Mouse (Mus musculus) embryonic facial prominence, embryonic 11.5 days (tissue): ENCODE measurements around the gene Nipal3. TPM values are rescaled to one million over a fixed set of nuclear protein-coding genes. Genes with fewer than 3 reads are reported as not detected.

ENCODE experiments used
- ATAC-seq: fragments of 200-750 bp; cut with Nextera tagmentation; replicated peaks from 2 replicates; pipeline ENCODE4 v1.8.0; 2017; ENCODE audit warnings: low read depth; ENCODE audit not compliant: insufficient number of reproducible peaks, low FRiP score, low TSS enrichment
- DNase-seq: peaks from one replicate; pipeline ENCODE4 v3.0.0-alpha.2; 2015; ENCODE audit warnings: low spot score
- H3K27ac ChIP-seq: fragments of 300-500 bp; sonication (generic); replicated peaks from 2 replicates; pipeline ENCODE4 v1.5.1; 2014; ENCODE audit warnings: mild to moderate bottlenecking, low read depth, low read length, control low read depth
- H3K27me3 ChIP-seq: fragments of 300-500 bp; sonication (generic); 2 replicates; pipeline ENCODE4 v1.6.1; 2014; ENCODE audit warnings: mild to moderate bottlenecking, low read length, moderate library complexity, mixed read lengths; ENCODE audit not compliant: control insufficient read depth, insufficient read depth
- H3K36me3 ChIP-seq: fragments of 300-500 bp; sonication (generic); replicated peaks from 2 replicates; pipeline ENCODE4 v1.6.1; 2014; ENCODE audit warnings: low read depth, mild to moderate bottlenecking, low read length, moderate library complexity, mixed read lengths; ENCODE audit not compliant: control insufficient read depth, insufficient read depth
- H3K4me1 ChIP-seq: fragments of 300-500 bp; sonication (generic); 2 replicates; pipeline ENCODE4 v1.6.1; 2014; ENCODE audit warnings: low read length, mixed read lengths; ENCODE audit not compliant: control insufficient read depth, insufficient read depth
- H3K4me2 ChIP-seq: fragments of 300-500 bp; sonication (generic); 2 replicates; pipeline ENCODE4 v1.6.1; 2014; ENCODE audit warnings: low read depth, mild to moderate bottlenecking, control low read depth, low read length, moderate library complexity
- H3K4me3 ChIP-seq: fragments of 300-500 bp; sonication (generic); 2 replicates; pipeline ENCODE4 v1.5.1; 2014; ENCODE audit warnings: low read depth, low read length, control low read depth
- H3K9ac ChIP-seq: fragments of 300-500 bp; sonication (generic); replicated peaks from 2 replicates; pipeline ENCODE4 v1.6.1; 2014; ENCODE audit warnings: mild to moderate bottlenecking, control low read depth, low read length
- H3K9me3 ChIP-seq: fragments of 300-500 bp; sonication (generic); replicated peaks from 2 replicates; pipeline ENCODE4 v1.6.1; 2016; ENCODE audit warnings: mild to moderate bottlenecking, low read length, inconsistent platforms, mixed read lengths; ENCODE audit not compliant: control insufficient read depth
- WGBS: fragments of 180-500 bp; shearing (Covaris S2); extraction: QIAGEN DNeasy Blood & Tissue Kit; methylation state at CpG from one replicate; pipeline ENCODE4 v1.1.7; 2014; 5-methylcytosine and 5-hydroxymethylcytosine counted together
- polyA plus RNA-seq: library from polyadenylated mRNA; unstranded; fragments of >200 nt; fragmentation: Nextera tagmentation; extraction: Ambion mirVana; gene quantifications from 2 replicates; pipeline ENCODE4 v1.2.1, GENCODE M21; 2014

Gene Nipal3
- polyA plus RNA-seq, 1 experiment from 2014 or later, result 3.0 TPM

DNA sequence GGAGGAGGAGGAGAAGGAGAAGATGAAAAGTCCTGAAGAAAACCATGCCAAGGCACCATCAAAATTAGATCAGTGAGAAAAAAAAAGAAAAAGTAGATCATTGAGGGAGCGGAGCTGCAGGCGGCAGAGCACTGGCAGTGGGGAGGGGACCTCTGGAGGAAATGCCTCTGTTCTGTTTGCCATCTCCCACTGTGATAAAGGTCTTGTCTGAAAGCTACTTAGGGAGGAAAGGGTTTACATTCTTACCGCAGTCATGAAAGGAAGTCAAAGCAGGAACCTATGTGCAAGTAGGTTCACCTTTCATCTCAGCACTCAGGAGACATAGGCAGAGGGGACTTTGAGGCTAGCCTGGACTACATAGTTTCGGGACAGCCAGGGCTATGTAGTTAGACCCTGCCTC, 6.7 kb upstream of the Nipal3 start:
- Histone ChIP-seq H3K4me3 (no peak overlapping the region), H3K27me3 (no peaks in the 10 kb centered on the region), H3K36me3 (no peaks in the 10 kb centered on the region), H3K9me3 (no peaks in the 10 kb centered on the region), H3K9ac (no peak overlapping the region), H3K4me1 (no peaks in the 10 kb centered on the region), H3K27ac (no peak overlapping the region), H3K4me2 (no peak overlapping the region)
- WGBS, result 52% methylated on average over 4 of the region's 4 CpGs
- ATAC-seq (no peak), DNase-seq (no peak)

GRCm38 (mm10) chr4:135499831-135500230, 5.0 kb upstream of the Nipal3 start:
- no peaks in the 10 kb centered on the region for H3K4me1 ChIP-seq
- no peaks in the 10 kb centered on the region for H3K27me3 ChIP-seq
- H3K4me2 ChIP-seq, result no peak overlapping the region
- ATAC-seq (no peak), DNase-seq (no peak)
- no peak overlapping the region for H3K27ac ChIP-seq
- H3K9ac ChIP-seq, result no peak overlapping the region
- 69% methylated on average over 3 of the region's 3 CpGs for WGBS
- no peak overlapping the region for H3K4me3 ChIP-seq
- H3K36me3 ChIP-seq, result no peaks in the 10 kb centered on the region
- H3K9me3 ChIP-seq, result no peaks in the 10 kb centered on the region

GRCm38 (mm10) chr4:135498136-135498535, 3.3 kb upstream of the Nipal3 start:
- WGBS, result 83% methylated on average over 6 of the region's 6 CpGs
- DNase-seq, result no peak

GRCm38 (mm10) chr4:135495810-135496209, 972 bp upstream of the Nipal3 start:
- H3K27me3 ChIP-seq, result no peaks in the 10 kb centered on the region
- no peaks in the 10 kb centered on the region for H3K9me3 ChIP-seq
- ATAC-seq (no peak), DNase-seq (peak; percentile 75)
- no peak overlapping the region for H3K27ac ChIP-seq
- H3K4me1 ChIP-seq, result no peaks in the 10 kb centered on the region
- no peaks in the 10 kb centered on the region for H3K36me3 ChIP-seq
- H3K9ac ChIP-seq, result no peak overlapping the region
- no peak overlapping the region; the same call in 1 of the 2 replicates for H3K4me2 ChIP-seq
- WGBS, result 17% methylated on average over 18 of the region's 18 CpGs
- H3K4me3 ChIP-seq, result no peak overlapping the region

More at GRCm38 (mm10) chr4:135498136-135498535, 3.3 kb upstream of the Nipal3 start:
- no peak overlapping the region for H3K4me3 ChIP-seq
- H3K27me3 ChIP-seq, result no peaks in the 10 kb centered on the region
- no peak overlapping the region for H3K9ac ChIP-seq
- H3K4me1 ChIP-seq, result no peaks in the 10 kb centered on the region
- H3K27ac ChIP-seq, result no peak overlapping the region
- ATAC-seq, result no peak
- no peak overlapping the region for H3K4me2 ChIP-seq
- H3K9me3 ChIP-seq, result no peaks in the 10 kb centered on the region
- no peaks in the 10 kb centered on the region for H3K36me3 ChIP-seq

DNA sequence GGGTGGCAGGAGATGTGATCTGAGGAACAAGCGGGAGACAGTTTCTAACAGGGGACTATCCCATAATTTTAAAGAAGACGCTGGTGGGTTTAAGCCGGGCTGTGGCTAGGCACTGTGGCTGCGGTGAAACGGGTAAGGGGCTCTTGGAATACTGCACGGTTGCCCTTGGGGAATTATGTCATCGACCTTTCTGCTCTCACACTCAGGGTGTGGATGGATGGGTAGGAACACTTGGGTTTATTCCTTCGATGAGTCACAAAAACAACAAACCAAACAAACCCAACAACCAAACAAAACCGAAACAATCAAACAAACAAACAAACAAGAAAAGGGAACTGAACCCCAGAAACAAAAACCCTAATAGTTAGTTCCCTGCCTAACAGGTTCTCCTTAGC, 556 bp upstream of the Nipal3 start:
- H3K9ac ChIP-seq, result no peak overlapping the region; the same call in 1 of the 2 replicates
- peak overlapping the region; percentile 95 for H3K4me2 ChIP-seq
- no peaks in the 10 kb centered on the region for H3K9me3 ChIP-seq
- H3K36me3 ChIP-seq, result no peaks in the 10 kb centered on the region
- no peak overlapping the region for H3K27ac ChIP-seq
- H3K4me3 ChIP-seq, result peak overlapping the region; percentile 60
- ATAC-seq (no peak), DNase-seq (no peak)
- H3K4me1 ChIP-seq, result no peaks in the 10 kb centered on the region
- 11% methylated on average over 9 of the region's 9 CpGs for WGBS
- no peaks in the 10 kb centered on the region for H3K27me3 ChIP-seq

DNA sequence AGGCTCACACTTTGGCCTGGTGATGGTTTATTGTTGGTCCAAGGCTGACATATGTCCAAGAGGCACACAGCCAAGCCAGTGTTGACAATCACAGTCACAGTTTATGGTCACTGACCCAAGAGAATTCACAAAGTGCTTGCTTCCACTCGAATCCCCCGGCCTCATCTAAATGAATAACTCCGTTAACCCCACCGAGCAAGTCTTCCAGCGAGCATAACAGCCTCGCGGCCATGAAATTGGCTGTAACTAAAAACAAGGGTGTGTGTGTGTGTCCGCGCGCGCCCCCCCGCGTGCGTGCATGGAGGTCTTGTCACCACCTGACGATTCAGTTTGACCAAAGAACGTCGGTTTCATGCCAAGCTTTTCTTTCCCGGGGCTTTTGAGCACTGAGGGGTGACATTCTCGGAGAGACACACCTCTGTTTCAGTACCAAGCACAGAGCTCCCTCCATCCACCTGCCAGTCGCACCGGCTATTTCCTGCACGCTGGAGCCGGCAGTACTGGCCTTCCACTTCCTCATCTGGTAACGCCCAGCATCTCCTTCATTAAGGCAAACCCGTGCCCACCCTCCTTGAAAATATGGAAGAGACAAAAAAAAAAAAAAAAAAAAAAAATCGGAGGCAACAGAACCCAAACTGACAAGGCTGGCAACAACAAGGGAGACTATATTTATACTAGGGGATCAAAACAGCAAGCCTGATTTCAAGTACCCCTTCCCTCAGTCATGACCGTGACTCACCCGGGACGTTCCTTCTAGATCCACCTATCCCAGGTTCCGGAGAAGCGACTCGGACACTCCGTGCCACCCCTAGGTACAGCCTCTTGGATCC, 932 bp downstream of the Nipal3 start:
- Histone ChIP-seq H3K27ac (no peak overlapping the region), H3K9ac (peak overlapping the region; percentile 18; the same call in 1 of the 2 replicates), H3K4me3 (peak overlapping the region; percentile 60), H3K27me3 (no peaks in the 10 kb centered on the region), H3K36me3 (no peaks in the 10 kb centered on the region), H3K4me1 (no peaks in the 10 kb centered on the region), H3K9me3 (no peaks in the 10 kb centered on the region), H3K4me2 (peak overlapping the region; percentile 95)
- DNase-seq (peak; percentile 47), ATAC-seq (no peak)
- WGBS, result 2% methylated on average over 33 of the region's 33 CpGs

- DNase-seq (no peak), ATAC-seq (no peak)
- H3K4me2 ChIP-seq, result no peak overlapping the region; the same call in 1 of the 2 replicates
- H3K9ac ChIP-seq, result 0 out of 2 replicates have a peak overlapping the region, but pooled peaks have one; percentile 18
- 62% methylated on average over 4 of the region's 4 CpGs for WGBS
- H3K27ac ChIP-seq, result no peak overlapping the region
- H3K9me3 ChIP-seq, result no peaks in the 10 kb centered on the region
- no peaks in the 10 kb centered on the region for H3K4me1 ChIP-seq
- no peaks in the 10 kb centered on the region for H3K36me3 ChIP-seq
- H3K27me3 ChIP-seq, result no peaks in the 10 kb centered on the region
- H3K4me3 ChIP-seq, result no peak overlapping the region
Measured at GRCm38 (mm10) chr4:135493271-135493670, 1.6 kb downstream of the Nipal3 start.

GRCm38 (mm10) chr4:135489256-135489655, 5.6 kb downstream of the Nipal3 start:
- H3K9ac ChIP-seq, result no peak overlapping the region
- 89% methylated on average over 7 of the region's 7 CpGs for WGBS
- H3K4me3 ChIP-seq, result no peak overlapping the region
- ATAC-seq (no peak), DNase-seq (no peak)
- H3K4me2 ChIP-seq, result no peak overlapping the region
- no peaks in the 10 kb centered on the region for H3K36me3 ChIP-seq
- H3K9me3 ChIP-seq, result no peaks in the 10 kb centered on the region
- no peaks in the 10 kb centered on the region for H3K27me3 ChIP-seq
- no peak overlapping the region for H3K27ac ChIP-seq
- no peaks in the 10 kb centered on the region for H3K4me1 ChIP-seq
